Mouse (Mus musculus) frontal cortex, postnatal 25 days (tissue): Measurements from ENCODE around the gene Cript.

Experiments
- DNase-seq, 2 experiments: peaks; one replicate each; pipeline ENCODE4 v3.0.0; 2022; ENCODE audit warnings: low spot score in 2 of 2

The Cript gene

DNA sequence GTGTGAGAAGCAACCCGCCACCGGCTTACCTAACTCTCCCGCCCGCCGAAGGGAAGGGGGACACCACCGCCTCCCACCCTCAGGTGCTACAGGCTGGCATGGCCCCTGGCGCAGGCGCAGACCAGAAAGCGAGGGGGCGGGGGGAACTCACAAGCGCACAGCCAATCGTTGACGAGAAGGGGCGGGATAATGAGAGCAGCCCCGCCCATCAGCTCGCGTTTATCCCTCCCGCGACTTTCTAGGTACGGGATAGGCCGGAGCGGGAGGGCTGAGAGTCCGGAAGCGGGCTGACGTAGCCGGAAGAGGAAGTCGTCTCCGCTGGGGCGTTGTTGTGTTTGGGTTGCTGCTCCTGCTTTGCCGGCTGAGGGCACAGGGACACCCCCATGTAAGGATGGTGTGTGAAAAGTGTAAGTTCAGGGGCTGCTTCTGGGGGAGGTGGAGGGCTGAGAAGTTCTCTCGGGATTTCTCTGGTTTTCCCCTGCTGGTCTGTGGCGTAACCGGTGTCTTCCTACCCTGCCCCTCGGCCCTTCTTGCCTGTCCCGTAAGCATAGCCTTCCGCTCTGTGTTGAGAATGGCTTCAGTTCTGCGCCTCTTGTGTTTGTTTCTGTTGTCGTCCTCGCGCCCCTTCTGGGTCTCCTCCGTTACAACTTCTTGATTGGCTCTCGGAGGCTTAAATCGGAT, at the start of gene Cript, which contains the start of gene Pigf:
TSS of gene Cript (plus strand) at position 282 of the 681 bp plus-strand sequence.
TSS of gene Pigf (minus strand) at position 138 of the 681 bp plus-strand sequence.
- peak; percentile 94 to 98 for DNase-seq

DNA sequence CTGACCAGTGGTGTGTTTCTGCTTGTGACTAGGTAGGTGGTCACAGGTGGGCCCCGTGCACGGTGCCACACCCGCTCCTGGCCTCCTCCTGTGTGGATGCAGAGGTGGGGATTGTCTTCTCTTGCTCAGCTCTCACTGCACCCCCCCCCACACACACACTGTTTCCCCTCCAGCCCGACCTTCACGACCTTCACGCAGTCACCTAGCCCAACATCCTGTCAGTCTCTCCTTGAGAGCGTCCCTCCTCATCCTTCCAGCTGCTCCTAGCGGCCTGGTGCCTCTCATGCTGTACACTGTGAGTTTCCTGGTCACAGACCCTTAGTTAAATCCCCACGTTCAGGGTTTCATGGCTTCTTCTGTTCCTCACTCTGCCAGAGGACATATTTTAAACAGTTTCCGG, 49.0 kb upstream of the Cript start:
- DNase-seq: no peak

DNA sequence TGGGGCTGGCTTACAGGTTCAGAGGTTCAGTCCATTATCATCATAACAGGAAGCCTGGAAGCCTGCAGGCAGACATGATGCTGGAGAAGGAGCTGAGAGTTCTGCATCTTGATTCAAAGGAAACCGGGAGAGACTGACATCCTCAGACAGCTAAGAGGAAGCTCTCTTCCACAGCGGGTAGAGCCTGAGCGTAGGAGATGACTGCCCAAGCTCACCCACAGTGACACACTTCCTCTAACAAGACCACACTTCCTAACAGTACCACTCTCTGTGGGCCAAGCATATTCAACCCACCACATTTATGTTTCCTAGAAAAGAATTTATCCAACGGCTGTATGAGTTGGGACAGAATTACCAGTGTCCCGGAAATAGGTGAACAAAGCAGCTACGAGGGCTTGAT, 46.9 kb upstream of the Cript start:
- DNase-seq: no peak

- DNase-seq: no peak
Measured at GRCm38 (mm10) chr17:86981205-86981604, 44.1 kb upstream of the Cript start.

GRCm38 (mm10) chr17:86981701-86982100, 43.6 kb upstream of the Cript start:
- no peak for DNase-seq

GRCm38 (mm10) chr17:86982497-86982896, 42.9 kb upstream of the Cript start:
- no peak for DNase-seq

DNA sequence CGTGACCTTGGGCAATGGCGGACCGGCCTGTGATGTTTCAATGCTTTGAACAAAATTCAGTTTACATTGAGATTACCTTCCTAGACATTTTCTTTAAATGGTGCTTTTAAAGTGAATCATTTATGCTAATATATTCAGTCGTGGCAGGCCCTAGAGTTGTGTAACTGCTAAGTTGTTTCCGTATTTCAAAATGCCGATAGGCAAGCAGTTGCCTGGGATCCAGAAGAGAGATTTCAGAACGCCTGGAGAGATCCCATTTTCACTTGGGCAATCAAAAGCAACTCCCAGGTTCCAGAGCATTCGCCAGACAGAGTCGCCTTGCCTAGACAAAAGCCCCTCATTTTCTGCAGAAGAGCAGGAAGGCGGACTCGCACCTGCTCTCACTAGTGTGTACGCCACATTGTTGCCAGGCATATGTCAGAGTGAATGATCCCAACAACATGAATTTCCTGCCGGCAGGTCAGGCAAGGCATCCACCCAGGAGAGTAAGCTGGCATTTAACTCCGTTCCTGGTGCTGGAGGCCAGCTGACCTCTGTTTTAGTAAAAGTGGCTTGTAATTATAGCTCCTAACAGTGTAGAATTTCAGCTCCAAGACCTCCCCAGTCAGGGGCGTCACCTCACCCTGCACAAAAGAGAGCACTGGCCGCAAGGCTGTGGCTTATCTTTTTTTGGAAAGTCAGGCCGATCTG, 38.8 kb upstream of the Cript start:
- DNase-seq: no peak

- DNase-seq: no peak
Measured at GRCm38 (mm10) chr17:86988161-86988560, 37.2 kb upstream of the Cript start.

- DNase-seq: no peak
Measured at GRCm38 (mm10) chr17:86988601-86989184, 36.7 kb upstream of the Cript start.

DNA sequence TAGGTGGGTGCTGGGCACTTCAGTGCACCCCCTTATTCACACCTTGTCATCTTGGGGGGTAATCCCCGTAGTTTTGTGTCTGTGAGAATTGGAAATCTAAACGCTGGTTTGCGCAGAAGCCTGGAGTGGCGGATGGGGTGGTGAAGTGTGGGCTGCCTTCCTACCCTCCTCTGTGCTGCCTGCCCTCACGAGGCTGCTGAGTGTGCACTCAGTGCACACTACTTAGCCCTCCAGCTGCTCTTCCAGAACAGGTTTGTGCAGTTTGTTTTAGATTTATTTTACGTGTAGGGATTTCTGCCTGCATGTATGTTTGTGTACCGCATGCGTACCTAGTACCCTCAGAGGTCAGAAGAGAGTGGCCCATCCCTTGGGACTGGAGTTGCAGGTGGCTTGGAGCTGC, 34.0 kb upstream of the Cript start:
- DNase-seq: no peak

DNA sequence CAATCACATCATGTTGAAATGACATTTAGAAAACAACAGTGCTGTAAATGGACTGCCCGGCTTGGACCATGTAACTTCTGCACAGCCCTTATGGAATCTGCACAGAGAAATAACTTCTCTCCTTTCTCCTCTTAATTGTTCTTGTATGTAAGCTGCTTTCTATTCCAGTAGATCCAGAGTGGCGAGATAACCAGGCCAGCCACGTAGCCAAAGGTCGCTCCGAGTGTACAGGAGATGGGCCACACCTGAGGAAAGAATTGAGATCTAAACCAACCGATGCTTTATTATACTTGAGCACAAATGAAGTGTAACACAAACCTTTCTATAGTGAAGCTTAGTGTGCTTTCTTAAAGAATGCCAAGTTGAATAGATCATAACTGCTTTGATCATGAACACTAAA, 28.0 kb upstream of the Cript start:
- no peak for DNase-seq

DNA sequence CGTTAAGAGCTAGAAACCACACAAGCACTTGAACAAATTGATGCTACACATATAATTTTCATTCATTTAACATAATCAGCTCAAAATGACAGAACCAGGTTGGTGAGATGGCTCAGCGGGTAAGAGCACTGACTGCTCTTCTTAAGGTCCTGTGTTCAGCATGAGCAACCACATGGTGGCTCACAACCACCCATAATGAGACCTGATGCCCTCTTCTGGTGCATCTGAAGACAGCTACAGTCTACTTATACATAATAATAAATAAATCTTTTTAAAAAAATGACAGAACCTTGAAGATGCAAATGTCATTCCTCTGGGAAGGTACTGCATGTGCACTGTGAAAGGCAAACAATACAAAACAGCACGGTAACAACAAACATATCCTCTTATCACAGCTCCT, 16.4 kb upstream of the Cript start:
- DNase-seq: no peak

GRCm38 (mm10) chr17:87011301-87012019, 13.9 kb upstream of the Cript start:
- no peak for DNase-seq

- DNase-seq: no peak
Measured at GRCm38 (mm10) chr17:87019692-87020091, 5.7 kb upstream of the Cript start.

DNA sequence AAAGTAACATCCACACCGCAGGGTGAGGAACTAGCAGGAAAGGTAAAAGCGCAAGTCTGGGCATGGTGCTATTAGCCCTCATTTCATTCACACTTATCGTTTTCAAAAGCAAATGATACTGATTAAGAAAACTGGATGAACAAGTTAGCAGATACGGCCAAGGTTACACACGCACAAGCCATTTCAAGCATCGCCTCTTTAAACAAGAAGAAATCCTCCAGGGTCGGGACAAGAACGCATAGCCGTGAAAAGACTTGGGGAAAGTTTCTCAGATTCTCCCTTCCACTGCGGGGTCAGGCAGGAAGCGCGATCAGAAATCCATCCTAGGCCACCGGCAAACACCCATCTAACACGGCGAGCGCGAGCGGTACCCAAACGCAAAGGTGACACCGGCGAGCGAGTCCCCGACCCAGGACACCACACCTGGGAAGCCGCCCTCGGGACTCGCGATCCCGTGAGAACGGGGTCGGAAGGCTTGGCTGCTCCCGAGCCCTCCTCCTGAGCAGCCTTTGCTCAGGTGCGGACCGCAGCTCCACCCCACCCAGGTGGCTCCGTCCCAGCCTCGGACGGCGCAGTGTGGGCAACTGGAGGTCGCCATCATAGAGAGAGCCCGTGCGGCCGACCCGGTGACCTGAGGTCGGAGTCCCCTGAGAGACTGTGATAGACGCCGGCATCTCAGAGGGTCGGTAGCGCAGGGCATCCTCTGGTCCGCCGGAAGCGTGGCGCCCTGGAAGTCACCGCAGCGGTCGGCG, 683 bp upstream of the Cript start:
- DNase-seq: no peak

- DNase-seq: no peak
Measured at GRCm38 (mm10) chr17:87036141-87037073, 11.1 kb downstream of the Cript start.

GRCm38 (mm10) chr17:87038496-87038895, 13.1 kb downstream of the Cript start:
- DNase-seq: no peak

DNA sequence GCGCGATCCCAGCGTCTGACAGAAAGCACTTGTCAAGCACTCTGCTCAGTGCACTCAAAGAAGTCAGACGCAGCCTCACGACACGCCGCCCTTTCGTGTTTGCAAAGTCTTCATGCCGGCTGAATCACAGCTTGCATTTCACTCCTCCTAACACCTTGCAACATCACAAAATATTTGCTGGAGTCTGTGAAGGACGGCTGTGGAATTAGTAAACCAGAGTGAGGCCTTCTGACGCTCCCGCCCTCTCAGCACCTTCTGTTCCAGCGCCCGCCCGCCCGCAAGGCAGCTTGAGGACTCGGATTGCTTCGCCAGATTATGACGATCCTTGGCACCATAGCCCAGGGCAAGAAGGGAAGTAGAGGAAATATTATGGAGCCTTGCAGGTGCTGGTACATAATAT, 16.4 kb downstream of the Cript start:
- DNase-seq: peak in 1 of 2 experiments; percentile 48

DNA sequence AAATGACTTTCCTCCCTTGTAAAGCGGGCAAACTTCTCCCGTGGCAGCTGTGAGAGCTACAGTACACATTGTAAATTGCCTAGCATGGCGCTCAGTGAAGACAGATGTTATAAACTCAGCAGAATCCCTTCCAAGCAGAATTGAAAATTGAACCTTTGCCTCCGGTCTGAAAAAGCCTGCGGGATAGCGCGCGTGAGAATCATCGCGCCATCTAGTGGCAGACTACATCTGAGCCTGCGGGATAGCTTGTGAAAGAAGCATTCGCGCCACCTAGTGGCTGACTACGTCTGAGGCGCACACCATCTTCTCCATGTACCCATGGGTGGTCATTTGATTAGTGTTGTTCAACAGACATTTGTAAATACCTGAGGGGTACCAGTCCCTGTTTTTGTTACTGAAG, 19.0 kb downstream of the Cript start:
- DNase-seq: peak; percentile 84 to 88

- DNase-seq: no peak
Measured at GRCm38 (mm10) chr17:87044796-87045195, 19.4 kb downstream of the Cript start.

DNA sequence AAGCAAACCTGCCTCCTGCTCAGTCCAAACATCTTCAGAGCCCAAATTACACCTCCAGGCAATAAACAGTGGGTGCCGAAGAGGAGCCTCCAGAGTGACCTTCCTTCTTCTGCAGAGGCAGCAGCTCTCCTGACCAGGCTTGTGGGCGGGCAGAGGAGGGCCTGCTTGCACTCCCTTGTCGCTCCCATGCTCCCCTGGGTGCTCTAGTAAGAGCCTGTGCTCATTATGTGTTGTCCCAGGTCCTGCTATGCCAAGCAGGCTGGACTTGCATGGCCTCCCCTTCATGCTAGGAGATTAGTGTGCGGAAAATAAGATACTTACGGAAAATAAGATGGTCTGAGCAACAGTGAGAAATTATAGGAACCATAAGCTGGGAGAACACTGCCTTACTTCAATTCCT, 24.3 kb downstream of the Cript start:
- no peak for DNase-seq
